Mouse (Mus musculus): ENCODE data around the gene Pigt. TPM values are rescaled to one million over a fixed set of nuclear protein-coding genes. Genes with fewer than 3 reads are reported as not detected.

The Pigt gene
- polyA plus RNA-seq, 1 experiment from 2014 or later = 70.7 TPM

GRCm38 (mm10) chr2:164549963-164550894 is 52.9 kb downstream of the Pigt start:
- WGBS = 28% methylated on average over 10 of the region's 10 CpGs
- ATAC-seq (ENCODE audit: low FRiP score, low TSS enrichment) = peak; percentile 63; the same call in 1 of the 2 replicates

GRCm38 (mm10) chr2:164550895-164551269 is 53.6 kb downstream of the Pigt start:
- no peaks in the 10 kb centered on the region for H3K36me3 ChIP-seq (ENCODE audit: insufficient read depth, low read length)
- H3K9ac ChIP-seq (replicated peaks; ENCODE audit: low read length) = peak overlapping the region; percentile 26; the same call in 1 of the 2 replicates
- 74% methylated on average over 2 of the region's 2 CpGs for WGBS
- peaks cover 8% of the 10 kb centered on the region for H3K4me1 ChIP-seq (ENCODE audit: insufficient read depth, low read length)
- ATAC-seq (ENCODE audit: low FRiP score, low TSS enrichment) = no peak
- no peaks in the 10 kb centered on the region for H3K9me3 ChIP-seq (ENCODE audit: low read length)
- no peak overlapping the region for H3K4me2 ChIP-seq (replicated peaks; ENCODE audit: low read depth, low read length)
- H3K4me3 ChIP-seq (ENCODE audit: low read length) = no peak overlapping the region
- no peaks in the 10 kb centered on the region for H3K27me3 ChIP-seq (ENCODE audit: insufficient read depth, low read length)
- H3K27ac ChIP-seq (ENCODE audit: low read length) = no peak overlapping the region

More at GRCm38 (mm10) chr2:164549963-164550894, 52.9 kb downstream of the Pigt start:
- no peaks in the 10 kb centered on the region for H3K9me3 ChIP-seq (ENCODE audit: low read length)
- H3K27ac ChIP-seq (ENCODE audit: low read length) = no peak overlapping the region
- peak overlapping the region; percentile 26; the same call in 1 of the 2 replicates for H3K9ac ChIP-seq (replicated peaks; ENCODE audit: low read length)
- peaks cover 8% of the 10 kb centered on the region for H3K4me1 ChIP-seq (ENCODE audit: insufficient read depth, low read length)
- no peaks in the 10 kb centered on the region for H3K27me3 ChIP-seq (ENCODE audit: insufficient read depth, low read length)
- no peaks in the 10 kb centered on the region for H3K36me3 ChIP-seq (ENCODE audit: insufficient read depth, low read length)
- H3K4me2 ChIP-seq (replicated peaks; ENCODE audit: low read depth, low read length) = no peak overlapping the region
- no peak overlapping the region for H3K4me3 ChIP-seq (ENCODE audit: low read length)

GRCm38 (mm10) chr2:164551502-164551901 is 54.2 kb downstream of the Pigt start:
- Histone ChIP-seq H3K4me2 (replicated peaks; ENCODE audit: low read depth, low read length) (no peak overlapping the region), H3K27ac (ENCODE audit: low read length) (no peak overlapping the region), H3K36me3 (ENCODE audit: insufficient read depth, low read length) (no peaks in the 10 kb centered on the region), H3K9ac (replicated peaks; ENCODE audit: low read length) (no peak overlapping the region), H3K27me3 (ENCODE audit: insufficient read depth, low read length) (no peaks in the 10 kb centered on the region), H3K4me1 (ENCODE audit: insufficient read depth, low read length) (peaks cover 8% of the 10 kb centered on the region), H3K9me3 (ENCODE audit: low read length) (no peaks in the 10 kb centered on the region), H3K4me3 (ENCODE audit: low read length) (no peak overlapping the region)
- WGBS = 90% methylated on average over 9 of the region's 9 CpGs
- ATAC-seq (ENCODE audit: low FRiP score, low TSS enrichment) = no peak

Other genes starting within 250 kb of the Pigt start
- gene Svs3b, start 240.9 kb upstream of the Pigt start, polyA plus RNA-seq (2015; fragmentation: Nextera tagmentation; extraction: Ambion mirVana) = not detected in 2 replicates
- gene Svs4, start 219.1 kb upstream of the Pigt start, polyA plus RNA-seq (2015; fragmentation: Nextera tagmentation; extraction: Ambion mirVana) = not detected in 2 replicates
- gene Svs3a, start 208.3 kb upstream of the Pigt start, polyA plus RNA-seq (2015; fragmentation: Nextera tagmentation; extraction: Ambion mirVana) = not detected in 2 replicates
- gene Svs6, start 180.8 kb upstream of the Pigt start, polyA plus RNA-seq (2015; fragmentation: Nextera tagmentation; extraction: Ambion mirVana) = not detected in 2 replicates
- not detected in 2 replicates for gene Svs5, start 164.8 kb upstream of the Pigt start, polyA plus RNA-seq (2015; fragmentation: Nextera tagmentation; extraction: Ambion mirVana)
- 0.41 and 1.00 TPM in 2 replicates for gene Slpi, start 108.4 kb upstream of the Pigt start, polyA plus RNA-seq (2015; fragmentation: Nextera tagmentation; extraction: Ambion mirVana)
- 0.06 and 0.29 TPM in 2 replicates for gene Rbpjl, start 94.4 kb upstream of the Pigt start, polyA plus RNA-seq (2015; fragmentation: Nextera tagmentation; extraction: Ambion mirVana)
- 0.75 and 2.0 TPM in 2 replicates for gene Matn4, start 92.4 kb upstream of the Pigt start, polyA plus RNA-seq (2015; fragmentation: Nextera tagmentation; extraction: Ambion mirVana)
- 204 and 209 TPM in 2 replicates for gene Sdc4, start 53.6 kb upstream of the Pigt start, polyA plus RNA-seq (2015; fragmentation: Nextera tagmentation; extraction: Ambion mirVana)
- gene Sys1, start 40.6 kb upstream of the Pigt start, polyA plus RNA-seq (2015; fragmentation: Nextera tagmentation; extraction: Ambion mirVana) = 65.9 and 67.0 TPM in 2 replicates
- 8.1 and 14.0 TPM in 2 replicates for gene Gm20458, start 36.6 kb upstream of the Pigt start, polyA plus RNA-seq (2015; fragmentation: Nextera tagmentation; extraction: Ambion mirVana)
- gene Trp53tg5, start 23.8 kb upstream of the Pigt start, polyA plus RNA-seq (2015; fragmentation: Nextera tagmentation; extraction: Ambion mirVana) = not detected in 2 replicates
- 12.6 and 18.2 TPM in 2 replicates for gene Dbndd2, start 11.4 kb upstream of the Pigt start, polyA plus RNA-seq (2015; fragmentation: Nextera tagmentation; extraction: Ambion mirVana)
- gene Wfdc2, start 64.9 kb downstream of the Pigt start, polyA plus RNA-seq (2015; fragmentation: Nextera tagmentation; extraction: Ambion mirVana) = 399 and 441 TPM in 2 replicates
- gene Spint3, start 75.9 kb downstream of the Pigt start, polyA plus RNA-seq (2015; fragmentation: Nextera tagmentation; extraction: Ambion mirVana) = not detected in 2 replicates
- gene Wfdc6a, start 87.9 kb downstream of the Pigt start, polyA plus RNA-seq (2015; fragmentation: Nextera tagmentation; extraction: Ambion mirVana) = not detected in 2 replicates
- gene Eppin, start 96.1 kb downstream of the Pigt start, polyA plus RNA-seq (2015; fragmentation: Nextera tagmentation; extraction: Ambion mirVana) = not detected in 2 replicates
- gene Wfdc6b, start 116.0 kb downstream of the Pigt start, polyA plus RNA-seq (2015; fragmentation: Nextera tagmentation; extraction: Ambion mirVana) = not detected in 2 replicates
- gene Wfdc8, start 116.1 kb downstream of the Pigt start, polyA plus RNA-seq (2015; fragmentation: Nextera tagmentation; extraction: Ambion mirVana) = not detected in 2 replicates
- not detected in 2 replicates for gene Wfdc16, start 141.3 kb downstream of the Pigt start, polyA plus RNA-seq (2015; fragmentation: Nextera tagmentation; extraction: Ambion mirVana)
- gene Wfdc10, start 158.5 kb downstream of the Pigt start, polyA plus RNA-seq (2015; fragmentation: Nextera tagmentation; extraction: Ambion mirVana) = not detected in 2 replicates
- not detected in 2 replicates for gene Wfdc9, start 159.1 kb downstream of the Pigt start, polyA plus RNA-seq (2015; fragmentation: Nextera tagmentation; extraction: Ambion mirVana)
- gene Wfdc11, start 176.6 kb downstream of the Pigt start, polyA plus RNA-seq (2015; fragmentation: Nextera tagmentation; extraction: Ambion mirVana) = not detected in 2 replicates
- 0.97 and 1.3 TPM in 2 replicates for gene Wfdc13, start 187.6 kb downstream of the Pigt start, polyA plus RNA-seq (2015; fragmentation: Nextera tagmentation; extraction: Ambion mirVana)
- gene Spint4, start 201.0 kb downstream of the Pigt start, polyA plus RNA-seq (2015; fragmentation: Nextera tagmentation; extraction: Ambion mirVana) = 0.49 and 1.2 TPM in 2 replicates
- not detected in 2 replicates for gene Spint5, start 217.8 kb downstream of the Pigt start, polyA plus RNA-seq (2015; fragmentation: Nextera tagmentation; extraction: Ambion mirVana)
- 1.1 and 1.2 TPM in 2 replicates for gene Wfdc3, start 248.4 kb downstream of the Pigt start, polyA plus RNA-seq (2015; fragmentation: Nextera tagmentation; extraction: Ambion mirVana)
- 73.3 and 74.2 TPM in 2 replicates for gene Dnttip1, start 248.5 kb downstream of the Pigt start, polyA plus RNA-seq (2015; fragmentation: Nextera tagmentation; extraction: Ambion mirVana)

Data from kidney, embryonic 16.5 days (tissue).